Mouse (Mus musculus) kidney, postnatal 0 days (tissue): ENCODE results near the gene Cryge. TPM values are rescaled to one million over a fixed set of nuclear protein-coding genes. Genes with fewer than 3 reads are reported as not detected.

Experiments used
- ATAC-seq: fragments of 200-750 bp; cut with Nextera tagmentation; replicated peaks from 2 replicates; pipeline ENCODE4 v1.8.0; 2017; ENCODE audit warnings: low read depth, moderate number of reproducible peaks, moderate TSS enrichment, moderate library complexity; ENCODE audit not compliant: low FRiP score
- DNase-seq: peaks from one replicate; pipeline ENCODE4 v3.0.0-alpha.2; 2016; ENCODE audit warnings: low spot score
- H3K27ac ChIP-seq: fragments of 300-500 bp; sonication (generic); 2 replicates; pipeline ENCODE4 v1.5.1; 2014; ENCODE audit warnings: mild to moderate bottlenecking
- H3K27me3 ChIP-seq: fragments of 300-500 bp; sonication (generic); 2 replicates; pipeline ENCODE4 v1.6.1; 2014; ENCODE audit warnings: low read length, mixed read lengths; ENCODE audit not compliant: insufficient read depth
- H3K36me3 ChIP-seq: fragments of 300-500 bp; sonication (generic); 2 replicates; pipeline ENCODE4 v1.6.1; 2014; ENCODE audit warnings: low read length, mixed read lengths; ENCODE audit not compliant: insufficient read depth
- H3K4me1 ChIP-seq: fragments of 300-500 bp; sonication (generic); replicated peaks from 2 replicates; pipeline ENCODE4 v1.6.1; 2014; ENCODE audit warnings: antibody characterized with exemption, low read length, mixed read lengths; ENCODE audit not compliant: insufficient read depth
- H3K4me2 ChIP-seq: fragments of 300-500 bp; sonication (generic); 2 replicates; pipeline ENCODE4 v1.6.1; 2014; ENCODE audit warnings: mild to moderate bottlenecking, low read length, moderate library complexity, mixed read lengths
- H3K4me3 ChIP-seq: fragments of 300-500 bp; sonication (generic); replicated peaks from 2 replicates; pipeline ENCODE4 v1.5.1; 2014; ENCODE audit warnings: low read depth, low read length
- H3K9ac ChIP-seq: fragments of 300-500 bp; sonication (generic); 2 replicates; pipeline ENCODE4 v1.6.1; 2014; ENCODE audit warnings: low read depth, low read length
- H3K9me3 ChIP-seq: fragments of 300-500 bp; sonication (generic); replicated peaks from 2 replicates; pipeline ENCODE4 v1.6.1; 2016; ENCODE audit warnings: low read length, inconsistent platforms, mixed read lengths
- CTCF ChIP-seq: IDR thresholded peaks from 2 replicates; pipeline ENCODE4 v1.5.1; 2016; ENCODE audit warnings: antibody characterized with exemption, low read depth, mild to moderate bottlenecking, moderate library complexity
- WGBS: fragments of 180-500 bp; shearing (Covaris S2); extraction: QIAGEN DNeasy Blood & Tissue Kit; methylation state at CpG from one replicate; pipeline ENCODE4 v1.1.7; 2014; 5-methylcytosine and 5-hydroxymethylcytosine counted together
- polyA plus RNA-seq: library from polyadenylated mRNA; unstranded; fragments of >200 nt; fragmentation: Nextera tagmentation; extraction: Ambion mirVana; gene quantifications from 2 replicates; pipeline ENCODE4 v1.2.1, GENCODE M21; 2015

Gene Cryge
- polyA plus RNA-seq, 1 experiment from 2014 or later = 0.33 TPM

DNA sequence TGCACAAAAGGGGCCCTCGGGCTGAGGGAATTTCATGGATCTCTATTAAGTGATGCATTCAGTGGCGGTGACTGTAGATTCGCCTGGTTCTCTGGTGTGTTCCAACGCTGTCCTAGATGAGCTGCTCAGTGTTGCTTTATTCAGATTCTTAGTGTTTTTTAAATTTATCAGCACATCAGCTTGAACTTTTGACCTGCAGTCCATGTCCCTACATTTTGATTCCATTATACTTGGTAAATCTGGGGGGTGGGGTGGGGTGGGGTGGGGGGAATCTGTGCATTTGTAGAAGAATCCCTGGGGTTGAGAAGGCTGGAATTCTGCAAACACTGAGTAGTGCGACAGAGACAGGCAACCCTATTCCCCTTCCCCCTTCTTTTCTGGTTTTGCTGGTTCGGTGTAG, 22.6 kb upstream of the Cryge start, which contains the start of gene Crygc:
Gene Crygc (minus strand): TSS at position 101 of the 400 bp plus-strand sequence.
- no peak within 1 kb of the TSS for H3K9ac ChIP-seq
- H3K36me3 ChIP-seq = no peaks in the 10 kb centered on the region
- ATAC-seq (no peak), DNase-seq (no peak)
- H3K9me3 ChIP-seq = no peaks in the 10 kb centered on the region
- WGBS = 78% methylated on average over 6 of the region's 6 CpGs
- no peaks in the 10 kb centered on the region for H3K27me3 ChIP-seq
- H3K4me1 ChIP-seq = no peaks in the 10 kb centered on the region
- H3K27ac ChIP-seq = no peak within 1 kb of the TSS
- no peak within 1 kb of the TSS for H3K4me3 ChIP-seq
- no peak within 1 kb of the TSS for H3K4me2 ChIP-seq
- no peak for TF ChIP-seq CTCF

DNA sequence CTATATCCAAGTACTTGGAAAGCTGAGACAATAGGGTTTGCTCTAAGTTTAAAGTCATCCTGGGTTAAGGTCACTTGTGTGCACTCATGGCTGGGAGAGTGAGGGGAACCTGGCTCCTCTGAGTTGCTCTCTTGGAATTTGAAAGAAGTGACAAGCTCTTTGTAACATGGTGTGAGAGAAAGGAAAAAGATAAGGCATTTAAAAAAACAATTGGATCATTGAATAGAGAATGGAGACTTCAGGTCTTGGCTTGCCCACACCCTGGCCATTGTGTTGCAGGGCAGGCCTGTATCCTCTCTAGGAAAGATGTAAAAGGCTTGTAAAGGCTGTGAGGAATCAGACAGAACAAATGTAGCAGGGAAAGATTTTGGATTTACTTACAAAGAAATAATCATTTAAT, 16.9 kb upstream of the Cryge start:
- no peak for DNase-seq
- Histone ChIP-seq H3K27ac (no peak overlapping the region), H3K27me3 (no peaks in the 10 kb centered on the region), H3K36me3 (no peaks in the 10 kb centered on the region), H3K4me2 (no peak overlapping the region), H3K4me1 (no peaks in the 10 kb centered on the region), H3K4me3 (no peak overlapping the region), H3K9ac (no peak overlapping the region), H3K9me3 (no peaks in the 10 kb centered on the region)
- ATAC-seq = no peak
- TF ChIP-seq CTCF = no peak

DNA sequence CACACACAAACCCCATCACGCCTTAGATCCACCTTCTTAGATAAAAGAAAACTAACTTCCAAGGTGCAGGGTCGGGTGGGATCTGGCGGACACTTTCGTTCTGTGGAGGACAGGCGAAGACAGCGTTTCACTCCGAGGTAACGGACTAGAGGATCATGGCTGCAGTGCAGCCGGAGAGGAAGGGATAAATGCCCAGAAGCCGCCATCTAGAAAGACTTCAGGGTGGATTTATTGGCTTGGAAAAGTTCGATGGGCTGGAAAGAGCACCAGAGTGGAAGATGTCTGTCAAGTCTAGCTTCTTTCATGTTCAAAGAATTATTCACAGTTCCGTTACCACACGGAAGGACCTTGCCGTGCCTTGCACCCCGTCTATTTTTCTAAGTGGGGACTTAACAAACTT, 13.3 kb upstream of the Cryge start:
- WGBS = 50% methylated on average over 15 of the region's 15 CpGs
- H3K27ac ChIP-seq = no peak overlapping the region

DNA sequence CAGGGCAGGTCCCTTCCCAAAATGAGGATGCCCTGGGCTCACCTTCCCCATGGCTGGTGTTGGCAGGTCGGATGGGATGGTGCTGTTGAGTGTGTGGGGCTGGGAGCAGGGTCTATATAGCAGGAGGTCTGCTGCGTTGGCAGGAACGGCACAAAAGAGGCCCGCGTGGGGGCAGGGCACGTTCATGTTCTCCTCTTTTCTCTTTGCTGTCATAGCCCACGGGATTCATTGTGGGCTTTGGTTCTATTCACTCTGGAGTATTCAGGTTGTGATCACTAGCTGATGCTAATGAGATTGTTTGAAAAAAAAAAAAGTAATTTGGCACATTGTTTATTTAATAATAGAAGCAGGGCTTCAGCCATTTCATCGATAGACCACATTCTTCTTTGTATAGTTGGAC, 12.4 kb upstream of the Cryge start, which contains the start of gene Crygd:
Gene Crygd (minus strand): TSS at position 101 of the 400 bp plus-strand sequence.
- no peak for TF ChIP-seq CTCF
- 86% methylated on average over 8 of the region's 8 CpGs for WGBS

More for the DNA sequence above, 13.3 kb upstream of the Cryge start:
- TF ChIP-seq CTCF = no peak
- DNase-seq (peak; percentile 1), ATAC-seq (no peak)
- H3K9ac ChIP-seq = no peak overlapping the region
- H3K36me3 ChIP-seq = no peaks in the 10 kb centered on the region
- no peak overlapping the region for H3K4me3 ChIP-seq
- H3K4me1 ChIP-seq = no peaks in the 10 kb centered on the region
- no peaks in the 10 kb centered on the region for H3K9me3 ChIP-seq
- no peak overlapping the region for H3K4me2 ChIP-seq
- H3K27me3 ChIP-seq = no peaks in the 10 kb centered on the region

DNA sequence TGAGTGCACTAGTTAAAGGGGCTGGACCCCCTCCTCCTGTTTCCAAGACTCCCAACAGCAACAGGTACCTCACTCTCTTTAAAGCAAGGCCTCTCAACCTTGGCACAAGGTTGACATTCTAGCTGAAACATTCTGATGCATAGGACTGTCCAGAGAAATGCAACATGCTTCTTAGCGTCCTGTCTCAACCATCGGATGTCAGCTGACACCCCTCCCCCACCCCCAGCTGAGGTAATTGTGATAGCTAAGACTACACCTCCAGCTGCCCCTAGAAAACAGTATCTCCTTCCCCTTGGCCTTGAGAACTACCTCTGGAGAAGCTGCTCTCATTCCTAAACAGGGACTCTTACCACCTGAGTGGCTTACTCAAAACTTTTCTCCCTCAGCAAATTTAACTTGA, 1.2 kb upstream of the Cryge start:
- no peak for ATAC-seq
- 24% methylated on average over 2 of the region's 2 CpGs for WGBS
- H3K4me1 ChIP-seq = no peaks in the 10 kb centered on the region
- no peak overlapping the region for H3K27ac ChIP-seq
- no peaks in the 10 kb centered on the region for H3K27me3 ChIP-seq
- H3K36me3 ChIP-seq = no peaks in the 10 kb centered on the region
- no peak overlapping the region for H3K9ac ChIP-seq
- DNase-seq = no peak
- no peak overlapping the region for H3K4me2 ChIP-seq
- TF ChIP-seq CTCF = no peak
- no peaks in the 10 kb centered on the region for H3K9me3 ChIP-seq
- H3K4me3 ChIP-seq = no peak overlapping the region

More for the DNA sequence above, 12.4 kb upstream of the Cryge start, which contains the start of gene Crygd:
- no peak for DNase-seq
- H3K4me2 ChIP-seq = no peak within 1 kb of the TSS
- H3K4me1 ChIP-seq = no peaks in the 10 kb centered on the region
- H3K4me3 ChIP-seq = no peak within 1 kb of the TSS
- no peaks in the 10 kb centered on the region for H3K36me3 ChIP-seq
- no peak within 1 kb of the TSS for H3K27ac ChIP-seq
- no peaks in the 10 kb centered on the region for H3K9me3 ChIP-seq
- H3K27me3 ChIP-seq = no peaks in the 10 kb centered on the region
- no peak within 1 kb of the TSS for H3K9ac ChIP-seq
- ATAC-seq = no peak

DNA sequence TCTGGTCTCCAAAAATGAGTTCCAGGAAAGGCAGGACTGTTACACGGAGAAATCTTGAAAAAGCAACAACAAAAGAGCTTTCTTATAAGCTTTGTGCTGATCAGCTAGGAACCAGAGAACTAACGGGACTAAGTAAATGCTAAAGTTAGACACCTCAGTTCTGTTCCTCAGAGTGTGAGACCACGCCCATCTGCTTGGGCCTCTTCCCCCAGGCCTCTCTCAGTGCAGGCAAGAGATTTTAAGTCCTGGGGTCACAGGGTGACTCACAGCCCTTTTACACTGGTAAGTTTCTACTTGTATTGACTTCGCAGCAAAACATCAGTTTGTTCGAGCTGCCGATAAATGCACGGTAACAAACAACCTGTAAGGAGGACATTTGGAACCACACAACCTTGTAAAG, 747 bp upstream of the Cryge start:
- H3K36me3 ChIP-seq = no peaks in the 10 kb centered on the region
- H3K9ac ChIP-seq = no peak overlapping the region
- H3K27ac ChIP-seq = no peak overlapping the region

DNA sequence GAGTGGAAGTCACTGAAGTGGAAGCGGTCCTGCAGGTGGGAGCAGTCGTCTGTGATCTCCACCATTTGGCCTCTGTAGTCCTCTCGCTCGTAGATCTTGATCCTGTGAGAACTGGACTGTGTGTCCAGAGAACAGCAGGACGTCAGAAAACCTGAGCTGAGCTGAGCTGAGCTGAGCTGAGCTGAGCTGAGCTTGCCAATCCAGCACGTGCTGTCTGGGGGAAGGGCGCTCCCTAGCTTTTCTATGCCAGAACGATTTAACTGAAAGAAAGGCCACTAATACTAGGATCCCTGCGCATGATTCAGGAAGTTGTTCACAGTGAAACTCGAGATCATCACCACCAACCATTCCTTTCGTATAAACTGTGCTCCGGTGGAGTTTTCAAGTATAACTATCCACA, 2.2 kb downstream of the Cryge start:
- Histone ChIP-seq H3K27ac (no peak overlapping the region), H3K4me1 (no peaks in the 10 kb centered on the region), H3K4me3 (no peak overlapping the region), H3K27me3 (no peaks in the 10 kb centered on the region), H3K36me3 (no peaks in the 10 kb centered on the region), H3K9ac (no peak overlapping the region), H3K9me3 (no peaks in the 10 kb centered on the region), H3K4me2 (no peak overlapping the region)
- 29% methylated on average over 12 of the region's 12 CpGs for WGBS
- TF ChIP-seq CTCF = no peak
- DNase-seq (peak; percentile 25), ATAC-seq (peak; percentile 84)

More for the DNA sequence above, 747 bp upstream of the Cryge start:
- WGBS = 66% methylated on average over 7 of the region's 7 CpGs
- ATAC-seq (no peak), DNase-seq (no peak)
- Histone ChIP-seq H3K4me2 (no peak overlapping the region), H3K4me3 (no peak overlapping the region), H3K4me1 (no peaks in the 10 kb centered on the region), H3K9me3 (no peaks in the 10 kb centered on the region), H3K27me3 (no peaks in the 10 kb centered on the region)
- TF ChIP-seq CTCF = no peak
